Mouse (Mus musculus): ENCODE data around the gene Sv2b.

- TF ChIP-seq POLR2A (IDR thresholded peaks at IDR 0.05; ENCODE audit: low read depth, low read length) (no peak), CTCF (conservative IDR thresholded peaks at IDR 0.05; ENCODE audit: insufficient read depth, insufficient read length, low read depth, low read length) (no peak)
Measured at GRCm38 (mm10) chr7:75190192-75190591, 118.9 kb downstream of the Sv2b start.
